15 mouse cellular contexts compared by ENCODE assay signal in genomic region chr14:16944441-16944840, GRCm38 (mm10).
"Had no signal": no experiment of that assay in that cellular context is flagged by ENCODE, and none has a peak within 500 bp of the region (broad histone marks: within the 10 kb centered on the region; RNA-seq: fewer than 3 reads in every experiment).

No protein-coding gene starts in this region.

- H3K27ac ChIP-seq: macrophage; midbrain, embryonic 13.5 days; midbrain, embryonic 15.5 days; neural tube, embryonic 12.5 days; stomach, embryonic 15.5 days; stomach, postnatal 0 days had no signal

- H3K27me3 ChIP-seq: megakaryocyte, embryonic 14.5 days; midbrain, embryonic 13.5 days; midbrain, embryonic 15.5 days; neural tube, embryonic 12.5 days; stomach, embryonic 15.5 days had no signal

- H3K4me3 ChIP-seq: megakaryocyte, embryonic 14.5 days; midbrain, embryonic 13.5 days; midbrain, embryonic 15.5 days; neural tube, embryonic 12.5 days; stomach, embryonic 15.5 days had no signal

- DNase-seq: lung, adult 18-20 months; lung, embryonic 14.5 days; lung, postnatal 14 days; lung, postnatal 36 days; right cerebral cortex, postnatal 14 days; thymus, adult 2 months; thymus, postnatal 25 days; thymus, postnatal 4 days had no signal

- H3K4me1 ChIP-seq: megakaryocyte, embryonic 14.5 days; midbrain, embryonic 13.5 days; midbrain, embryonic 15.5 days; stomach, embryonic 15.5 days had no signal
